Mouse (Mus musculus) thymus, postnatal 10 days (tissue): ENCODE measurements around the gene Gsdme.

Experiments
- DNase-seq, 2 experiments: peaks; one replicate each; pipeline ENCODE4 v3.0.0; 2021; ENCODE audit warnings: low spot score in 2 of 2

Gene Gsdme

GRCm38 (mm10) chr6:50244967-50245366 lies 18.7 kb downstream of the Gsdme start:
- DNase-seq = no peak

- no peak for DNase-seq
Observed at GRCm38 (mm10) chr6:50244126-50244525, 19.5 kb downstream of the Gsdme start.

GRCm38 (mm10) chr6:50240437-50240836 lies 23.2 kb downstream of the Gsdme start:
- DNase-seq = no peak

- DNase-seq = no peak
Observed at GRCm38 (mm10) chr6:50239902-50240301, 23.8 kb downstream of the Gsdme start.

- DNase-seq = no peak
Observed at GRCm38 (mm10) chr6:50237963-50238362, 25.7 kb downstream of the Gsdme start.

GRCm38 (mm10) chr6:50232984-50233383 lies 30.7 kb downstream of the Gsdme start:
- DNase-seq = no peak

- DNase-seq = no peak
Observed at GRCm38 (mm10) chr6:50231288-50231687, 32.4 kb downstream of the Gsdme start.

GRCm38 (mm10) chr6:50228180-50228579 lies 35.5 kb downstream of the Gsdme start:
- no peak for DNase-seq

GRCm38 (mm10) chr6:50225232-50225631 lies 38.4 kb downstream of the Gsdme start:
- no peak for DNase-seq

GRCm38 (mm10) chr6:50223606-50224005 lies 40.1 kb downstream of the Gsdme start:
- DNase-seq = no peak

GRCm38 (mm10) chr6:50222986-50223385 lies 40.7 kb downstream of the Gsdme start:
- peak in 1 of 2 experiments; percentile 10 for DNase-seq

- no peak for DNase-seq
Observed at GRCm38 (mm10) chr6:50222351-50222750, 41.3 kb downstream of the Gsdme start.

- DNase-seq = peak in 1 of 2 experiments; percentile 62
Observed at GRCm38 (mm10) chr6:50220863-50221262, 42.8 kb downstream of the Gsdme start.

GRCm38 (mm10) chr6:50219066-50219465 lies 44.6 kb downstream of the Gsdme start:
- no peak for DNase-seq

- no peak for DNase-seq
Observed at GRCm38 (mm10) chr6:50218628-50219027, 45.0 kb downstream of the Gsdme start.

GRCm38 (mm10) chr6:50215986-50216385 lies 47.7 kb downstream of the Gsdme start:
- DNase-seq = no peak

GRCm38 (mm10) chr6:50215373-50215745 lies 48.3 kb downstream of the Gsdme start:
- DNase-seq = no peak

GRCm38 (mm10) chr6:50214711-50215372 lies 48.8 kb downstream of the Gsdme start:
- DNase-seq = no peak

- DNase-seq = no peak
Observed at GRCm38 (mm10) chr6:50205093-50205492, 58.6 kb downstream of the Gsdme start.

GRCm38 (mm10) chr6:50204356-50204755 lies 59.3 kb downstream of the Gsdme start:
- DNase-seq = no peak

GRCm38 (mm10) chr6:50193851-50194250 lies 69.8 kb downstream of the Gsdme start:
- no peak for DNase-seq

GRCm38 (mm10) chr6:50192822-50193221 lies 70.8 kb downstream of the Gsdme start:
- DNase-seq = no peak

GRCm38 (mm10) chr6:50192169-50192568 lies 71.5 kb downstream of the Gsdme start:
- no peak for DNase-seq

GRCm38 (mm10) chr6:50191605-50192004 lies 72.1 kb downstream of the Gsdme start:
- no peak for DNase-seq
